Comparison of ENCODE assay signal across 7 mouse cellular contexts in the genomic region with DNA sequence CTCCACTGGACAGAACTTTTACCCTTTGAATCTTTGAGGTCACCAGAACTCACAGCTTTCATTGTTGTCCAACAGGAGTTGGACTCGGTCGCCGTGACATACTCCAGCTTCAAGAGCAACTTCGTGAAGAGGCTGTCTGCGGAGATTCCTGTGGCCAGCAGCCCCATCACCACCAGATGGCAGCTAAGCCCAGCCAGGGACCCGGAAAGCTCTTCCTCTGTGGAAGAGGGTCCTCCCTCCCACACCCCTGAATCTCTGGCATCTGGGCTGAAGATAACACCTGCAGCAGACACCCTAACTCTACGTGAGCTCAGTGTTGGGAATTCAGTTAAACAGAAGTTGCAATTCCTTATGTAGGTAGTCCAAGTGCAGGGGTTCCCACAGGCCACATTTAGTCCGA. TPM values are rescaled to one million over a fixed set of nuclear protein-coding genes. Genes with fewer than 3 reads are reported as not detected.
A peak's percentile ranks its signal among the peaks of the same experiment; 100 is the strongest.
DNase-seq lines count a peak whose midpoint lies in the region; ATAC-seq and TF ChIP-seq lines count a peak whose summit lies in the region.

No protein-coding gene starts in this region.

- no peaks in the 10 kb centered on the region for H3K36me3 ChIP-seq in hindbrain, embryonic 10.5 days
- no peaks in the 10 kb centered on the region for H3K36me3 ChIP-seq in hindbrain, embryonic 14.5 days (replicated peaks; ENCODE audit: control insufficient read depth, insufficient read depth)
- no peaks in the 10 kb centered on the region for H3K36me3 ChIP-seq in liver, postnatal 0 days (replicated peaks; ENCODE audit: insufficient read depth, low read length)
- no peaks in the 10 kb centered on the region for H3K36me3 ChIP-seq in liver, embryonic 12.5 days
- no peaks in the 10 kb centered on the region for H3K36me3 ChIP-seq in embryonic facial prominence, embryonic 14.5 days (ENCODE audit: control insufficient read depth, insufficient read depth, low read length)

- 41% methylated on average over 8 of the region's 8 CpGs for WGBS in hindbrain, embryonic 10.5 days
- WGBS in hindbrain, embryonic 14.5 days: 46% methylated on average over 8 of the region's 8 CpGs
- WGBS in liver, postnatal 0 days (ENCODE audit: insufficient replicate concordance): 54% methylated on average over 8 of the region's 8 CpGs
- WGBS in liver, embryonic 12.5 days (ENCODE audit: insufficient replicate concordance): 47% methylated on average over 8 of the region's 8 CpGs
- 45% methylated on average over 8 of the region's 8 CpGs for WGBS in embryonic facial prominence, embryonic 14.5 days

- H3K4me3 ChIP-seq in hindbrain, embryonic 10.5 days: no peak overlapping the region
- H3K4me3 ChIP-seq in hindbrain, embryonic 14.5 days (replicated peaks; ENCODE audit: low read length): no peak overlapping the region
- H3K4me3 ChIP-seq in liver, postnatal 0 days (ENCODE audit: low read depth, low read length): no peak overlapping the region
- no peak overlapping the region for H3K4me3 ChIP-seq in liver, embryonic 12.5 days
- no peak overlapping the region for H3K4me3 ChIP-seq in embryonic facial prominence, embryonic 14.5 days (ENCODE audit: low read depth, low read length)

- no peak overlapping the region for H3K4me2 ChIP-seq in hindbrain, embryonic 14.5 days (replicated peaks)
- H3K4me2 ChIP-seq in liver, postnatal 0 days (ENCODE audit: low read depth, low read length): no peak overlapping the region
- H3K4me2 ChIP-seq in liver, embryonic 12.5 days: no peak overlapping the region
- H3K4me2 ChIP-seq in embryonic facial prominence, embryonic 14.5 days (ENCODE audit: low read depth, low read length): no peak overlapping the region

- H3K9me3 ChIP-seq in hindbrain, embryonic 10.5 days: no peaks in the 10 kb centered on the region
- no peaks in the 10 kb centered on the region for H3K9me3 ChIP-seq in hindbrain, embryonic 14.5 days (ENCODE audit: control insufficient read depth, low read length)
- no peaks in the 10 kb centered on the region for H3K9me3 ChIP-seq in liver, postnatal 0 days (ENCODE audit: low read length)
- H3K9me3 ChIP-seq in liver, embryonic 12.5 days (replicated peaks): peaks cover 15% of the 10 kb centered on the region
- H3K9me3 ChIP-seq in embryonic facial prominence, embryonic 14.5 days (ENCODE audit: control insufficient read depth, low read length): no peaks in the 10 kb centered on the region

- no peak overlapping the region for H3K9ac ChIP-seq in hindbrain, embryonic 14.5 days
- no peak overlapping the region for H3K9ac ChIP-seq in liver, postnatal 0 days (replicated peaks)
- H3K9ac ChIP-seq in liver, embryonic 12.5 days: no peak overlapping the region
- H3K9ac ChIP-seq in embryonic facial prominence, embryonic 14.5 days (ENCODE audit: low read depth, low read length): no peak overlapping the region

- ATAC-seq in hindbrain, embryonic 14.5 days (ENCODE audit: low FRiP score): no peak
- no peak for ATAC-seq in liver, postnatal 0 days
- no peak for ATAC-seq in liver, embryonic 12.5 days
- ATAC-seq in embryonic facial prominence, embryonic 14.5 days (ENCODE audit: low read depth): no peak

- no peak overlapping the region for H3K27ac ChIP-seq in hindbrain, embryonic 10.5 days
- no peak overlapping the region for H3K27ac ChIP-seq in hindbrain, embryonic 14.5 days
- no peak overlapping the region for H3K27ac ChIP-seq in liver, postnatal 0 days (ENCODE audit: low read depth)
- no peak overlapping the region for H3K27ac ChIP-seq in liver, embryonic 12.5 days
- no peak overlapping the region for H3K27ac ChIP-seq in embryonic facial prominence, embryonic 14.5 days (replicated peaks; ENCODE audit: low read depth, low read length)

- H3K27me3 ChIP-seq in hindbrain, embryonic 10.5 days (ENCODE audit: insufficient read depth, poor library complexity, severe bottlenecking): no peaks in the 10 kb centered on the region
- H3K27me3 ChIP-seq in hindbrain, embryonic 14.5 days (ENCODE audit: control insufficient read depth, insufficient read depth, low read length): no peaks in the 10 kb centered on the region
- no peaks in the 10 kb centered on the region for H3K27me3 ChIP-seq in liver, postnatal 0 days (ENCODE audit: insufficient read depth, low read length)
- H3K27me3 ChIP-seq in liver, embryonic 12.5 days (replicated peaks): no peaks in the 10 kb centered on the region
- no peaks in the 10 kb centered on the region for H3K27me3 ChIP-seq in embryonic facial prominence, embryonic 14.5 days (replicated peaks; ENCODE audit: control insufficient read depth, insufficient read depth, low read length)

- no peak for TF ChIP-seq POLR2A in brain, embryonic 14.5 days (IDR thresholded peaks at IDR 0.05; ENCODE audit: borderline replicate concordance, extremely low read depth, insufficient read depth, insufficient read length, poor library complexity, severe bottlenecking)

- no peak for TF ChIP-seq EP300 in liver, postnatal 0 days (IDR thresholded peaks at IDR 0.05; ENCODE audit: low read depth)

- DNase-seq in hindbrain, embryonic 10.5 days (ENCODE audit: low spot score): peak; percentile 25
- DNase-seq in hindbrain, embryonic 14.5 days (ENCODE audit: low spot score): no peak
- no peak for DNase-seq in liver, postnatal 0 days
- DNase-seq in brain, embryonic 14.5 days (ENCODE audit: low read depth): peak; percentile 36
- DNase-seq in embryonic facial prominence, embryonic 14.5 days (ENCODE audit: low spot score): peak; percentile 23
- no peak for DNase-seq in spleen, postnatal 14 days (ENCODE audit: low spot score in 2 of 2)

- H3K4me1 ChIP-seq in hindbrain, embryonic 10.5 days (replicated peaks): no peaks in the 10 kb centered on the region
- H3K4me1 ChIP-seq in hindbrain, embryonic 14.5 days (replicated peaks; ENCODE audit: control insufficient read depth, insufficient read depth, low read length): no peaks in the 10 kb centered on the region
- H3K4me1 ChIP-seq in liver, postnatal 0 days (ENCODE audit: insufficient read depth): no peaks in the 10 kb centered on the region
- no peaks in the 10 kb centered on the region for H3K4me1 ChIP-seq in liver, embryonic 12.5 days
- H3K4me1 ChIP-seq in embryonic facial prominence, embryonic 14.5 days (ENCODE audit: control insufficient read depth, insufficient read depth, low read length): no peaks in the 10 kb centered on the region

- peak; percentile 42 for TF ChIP-seq CTCF in liver, postnatal 0 days (IDR thresholded peaks at IDR 0.05; ENCODE audit: low read depth)
- peak; percentile 62 for TF ChIP-seq CTCF in brain, embryonic 14.5 days (IDR thresholded peaks at IDR 0.05; ENCODE audit: borderline replicate concordance, extremely low read depth, insufficient read depth, insufficient read length)

RNA-seq across cellular contexts. Expression of gene Gpx8, which starts 9.6 kb away (rescaled TPM):
- 88.0 and 94.2 TPM in 2 replicates for polyA plus RNA-seq in hindbrain, embryonic 10.5 days (2016; fragmentation: Nextera tagmentation; extraction: Ambion mirVana)
- 58.6 and 67.1 TPM in 2 replicates for polyA plus RNA-seq in hindbrain, embryonic 14.5 days (2014; fragmentation: Nextera tagmentation; extraction: Ambion mirVana)
- 5.5 and 5.8 TPM in 2 replicates for polyA plus RNA-seq in liver, postnatal 0 days (2015; fragmentation: Nextera tagmentation; extraction: Ambion mirVana)
- 17.3 and 17.5 TPM in 2 replicates for polyA plus RNA-seq in liver, embryonic 12.5 days (2016; fragmentation: Nextera tagmentation; extraction: Ambion mirVana)
- 25.5 and 30.1 TPM in 2 replicates for polyA plus RNA-seq in brain, embryonic 14.5 days (2012; rRNA removed)
- 210 and 222 TPM in 2 replicates for polyA plus RNA-seq in embryonic facial prominence, embryonic 14.5 days (2014; fragmentation: Nextera tagmentation; extraction: Ambion mirVana)

RNA-seq across cellular contexts. Expression of gene Cdc20b, which starts 20.9 kb away (rescaled TPM):
- polyA plus RNA-seq in hindbrain, embryonic 10.5 days (2016; fragmentation: Nextera tagmentation; extraction: Ambion mirVana): 1.7 and 1.9 TPM in 2 replicates
- polyA plus RNA-seq in hindbrain, embryonic 14.5 days (2014; fragmentation: Nextera tagmentation; extraction: Ambion mirVana): 0.17 and 0.96 TPM in 2 replicates
- polyA plus RNA-seq in liver, postnatal 0 days (2015; fragmentation: Nextera tagmentation; extraction: Ambion mirVana): not detected in 2 replicates
- not detected in 2 replicates for polyA plus RNA-seq in liver, embryonic 12.5 days (2016; fragmentation: Nextera tagmentation; extraction: Ambion mirVana)
- polyA plus RNA-seq in brain, embryonic 14.5 days (2012; rRNA removed): 0.86 and 1.1 TPM in 2 replicates
- 0.46 and 2.0 TPM in 2 replicates for polyA plus RNA-seq in embryonic facial prominence, embryonic 14.5 days (2014; fragmentation: Nextera tagmentation; extraction: Ambion mirVana)

RNA-seq across cellular contexts. Expression of gene Gzma, which starts 45.0 kb away (rescaled TPM):
- polyA plus RNA-seq in hindbrain, embryonic 10.5 days (2016; fragmentation: Nextera tagmentation; extraction: Ambion mirVana): not detected in 2 replicates
- not detected in 2 replicates for polyA plus RNA-seq in hindbrain, embryonic 14.5 days (2014; fragmentation: Nextera tagmentation; extraction: Ambion mirVana)
- 37.3 and 37.9 TPM in 2 replicates for polyA plus RNA-seq in liver, postnatal 0 days (2015; fragmentation: Nextera tagmentation; extraction: Ambion mirVana)
- not detected in 2 replicates for polyA plus RNA-seq in liver, embryonic 12.5 days (2016; fragmentation: Nextera tagmentation; extraction: Ambion mirVana)
- polyA plus RNA-seq in brain, embryonic 14.5 days (2012; rRNA removed): not detected in 2 replicates
- polyA plus RNA-seq in embryonic facial prominence, embryonic 14.5 days (2014; fragmentation: Nextera tagmentation; extraction: Ambion mirVana): 0.46 TPM in 1 of 2 replicates, not detected in the other

Comparison
In these comparisons a context has a peak if more than half of its experiments do, and no peak if none do; other contexts are left out.
1. DNase-seq: peak in hindbrain, embryonic 10.5 days (single experiment), brain, embryonic 14.5 days (single experiment) and embryonic facial prominence, embryonic 14.5 days (single experiment); none in hindbrain, embryonic 14.5 days (single experiment), liver, postnatal 0 days (single experiment) and spleen, postnatal 14 days (0 of 2).
2. RNA of gene Gzma, which starts 45.0 kb away (polyA plus RNA-seq): 37.3 to 37.9 TPM in liver, postnatal 0 days; 0.46 TPM in embryonic facial prominence, embryonic 14.5 days, not detected in liver, embryonic 12.5 days, not detected in brain, embryonic 14.5 days, not detected in hindbrain, embryonic 10.5 days and not detected in hindbrain, embryonic 14.5 days; every median in the first group is over 10 times any median in the second.